ENCODE assay signal across 15 mouse cellular contexts in genomic region chr2:102383069-102383834, GRCm38 (mm10). TPM values are rescaled to one million over a fixed set of nuclear protein-coding genes. Genes with fewer than 3 reads are reported as not detected.
DNase-seq lines count a peak whose midpoint lies in the region; ATAC-seq and TF ChIP-seq lines count a peak whose summit lies in the region.
"Had no signal": no experiment of that assay in that cellular context is flagged by ENCODE, and none has a peak within 500 bp of the region (broad histone marks: within the 10 kb centered on the region; RNA-seq: fewer than 3 reads in every experiment).

No protein-coding gene starts in this region.

- H3K9ac ChIP-seq in forebrain, embryonic 11.5 days (ENCODE audit: low read length), result no peak overlapping the region
- no peak overlapping the region for H3K9ac ChIP-seq in forebrain, embryonic 16.5 days (replicated peaks; ENCODE audit: low read depth, low read length)
- H3K9ac ChIP-seq in hindbrain, embryonic 15.5 days, result no peak overlapping the region
- H3K9ac ChIP-seq in hindbrain, embryonic 12.5 days, result no peak overlapping the region
- H3K9ac ChIP-seq: embryonic facial prominence, embryonic 12.5 days; forebrain, postnatal 0 days had no signal

- no peak overlapping the region for H3K4me2 ChIP-seq in forebrain, embryonic 11.5 days (ENCODE audit: low read depth, low read length, severe bottlenecking)
- no peak overlapping the region for H3K4me2 ChIP-seq in forebrain, embryonic 16.5 days (ENCODE audit: low read length)
- H3K4me2 ChIP-seq in hindbrain, embryonic 15.5 days, result no peak overlapping the region
- H3K4me2 ChIP-seq in hindbrain, embryonic 12.5 days (replicated peaks), result no peak overlapping the region
- H3K4me2 ChIP-seq: embryonic facial prominence, embryonic 12.5 days had no signal

- no peak overlapping the region for H3K4me3 ChIP-seq in forebrain, embryonic 11.5 days (ENCODE audit: low read depth, low read length)
- H3K4me3 ChIP-seq in forebrain, embryonic 16.5 days (replicated peaks; ENCODE audit: low read length), result no peak overlapping the region
- H3K4me3 ChIP-seq in hindbrain, embryonic 15.5 days, result no peak overlapping the region
- H3K4me3 ChIP-seq in hindbrain, embryonic 12.5 days, result no peak overlapping the region
- H3K4me3 ChIP-seq in C2C12 (ENCODE audit: insufficient read depth, poor library complexity, severe bottlenecking), result no peak overlapping the region
- H3K4me3 ChIP-seq: embryonic facial prominence, embryonic 12.5 days; limb, embryonic 10.5 days had no signal

- ATAC-seq in forebrain, embryonic 11.5 days (replicated peaks; ENCODE audit: low FRiP score), result no peak
- ATAC-seq in forebrain, embryonic 16.5 days, result no peak
- no peak for ATAC-seq in hindbrain, embryonic 15.5 days (ENCODE audit: low FRiP score, low read depth)
- ATAC-seq in hindbrain, embryonic 12.5 days (ENCODE audit: low FRiP score), result no peak
- ATAC-seq: forebrain, postnatal 0 days had no signal

- no peak overlapping the region for H3ac ChIP-seq in C2C12 (ENCODE audit: control insufficient read depth, insufficient read length, low read depth)

- no peaks in the 10 kb centered on the region for H3K36me3 ChIP-seq in forebrain, embryonic 11.5 days (ENCODE audit: control insufficient read depth, insufficient read depth, low read length)
- H3K36me3 ChIP-seq in forebrain, embryonic 16.5 days (ENCODE audit: control insufficient read depth, insufficient read depth), result no peaks in the 10 kb centered on the region
- H3K36me3 ChIP-seq in hindbrain, embryonic 15.5 days, result no peaks in the 10 kb centered on the region
- H3K36me3 ChIP-seq in hindbrain, embryonic 12.5 days, result no peaks in the 10 kb centered on the region
- H3K36me3 ChIP-seq in C2C12 (ENCODE audit: control insufficient read depth, insufficient read depth), result peaks cover 9% of the 10 kb centered on the region

- WGBS in forebrain, embryonic 11.5 days, result 55% methylated on average over 3 of the region's 3 CpGs
- WGBS in forebrain, embryonic 16.5 days, result 62% methylated on average over 3 of the region's 3 CpGs
- WGBS in hindbrain, embryonic 15.5 days, result 58% methylated on average over 3 of the region's 3 CpGs
- WGBS in hindbrain, embryonic 12.5 days, result 58% methylated on average over 3 of the region's 3 CpGs

- peak overlapping the region; percentile 18; the same call in 1 of the 2 replicates for H3K27ac ChIP-seq in forebrain, embryonic 11.5 days (ENCODE audit: low read depth, low read length)
- H3K27ac ChIP-seq in forebrain, embryonic 16.5 days (ENCODE audit: low read length), result no peak overlapping the region
- H3K27ac ChIP-seq in hindbrain, embryonic 15.5 days (replicated peaks), result peak overlapping the region; percentile 39; the same call in 1 of the 2 replicates
- no peak overlapping the region for H3K27ac ChIP-seq in hindbrain, embryonic 12.5 days
- H3K27ac ChIP-seq: embryonic facial prominence, embryonic 12.5 days; kidney, postnatal 0 days; limb, embryonic 10.5 days had no signal

- DNase-seq in forebrain, embryonic 11.5 days (ENCODE audit: low spot score), result no peak
- DNase-seq in induced T-regulatory cell, adult 2 months (ENCODE audit: low read depth), result peak; percentile 3
- DNase-seq in thymus, postnatal 36 days, result no peak
- DNase-seq in spleen, postnatal 10 days (ENCODE audit: low spot score in 2 of 2), result no peak
- DNase-seq: cerebellum, adult 8-10 months; forebrain, postnatal 0 days; right cerebral cortex, postnatal 25 days; thymus, postnatal 25 days had no signal

- H3K4me1 ChIP-seq in forebrain, embryonic 11.5 days (replicated peaks; ENCODE audit: control insufficient read depth, insufficient read depth, low read length), result 0 out of 2 replicates have a peak, but pooled peaks cover 2% of the 10 kb centered on the region
- peaks cover 8% of the 10 kb centered on the region; the same call in 1 of the 2 replicates for H3K4me1 ChIP-seq in forebrain, embryonic 16.5 days (replicated peaks; ENCODE audit: control insufficient read depth, insufficient read depth, low read length)
- H3K4me1 ChIP-seq in hindbrain, embryonic 15.5 days (replicated peaks), result peaks cover 17% of the 10 kb centered on the region
- H3K4me1 ChIP-seq in hindbrain, embryonic 12.5 days, result peaks cover 13% of the 10 kb centered on the region

- peaks cover 33% of the 10 kb centered on the region for H3K79me3 ChIP-seq in C2C12 (ENCODE audit: low read depth)

- TF ChIP-seq CTCF in C2C12 (IDR thresholded peaks at IDR 0.05; ENCODE audit: control insufficient read depth, insufficient read depth, insufficient read length), result no peak

- H3K9me3 ChIP-seq in forebrain, embryonic 11.5 days (ENCODE audit: control insufficient read depth, low read length), result no peaks in the 10 kb centered on the region
- H3K9me3 ChIP-seq in forebrain, embryonic 16.5 days (ENCODE audit: control insufficient read depth, low read length), result no peaks in the 10 kb centered on the region
- no peaks in the 10 kb centered on the region for H3K9me3 ChIP-seq in hindbrain, embryonic 15.5 days
- no peaks in the 10 kb centered on the region for H3K9me3 ChIP-seq in hindbrain, embryonic 12.5 days (replicated peaks)
- H3K9me3 ChIP-seq: embryonic facial prominence, embryonic 12.5 days; limb, embryonic 10.5 days had no signal

- no peaks in the 10 kb centered on the region for H3K27me3 ChIP-seq in forebrain, embryonic 11.5 days (ENCODE audit: control insufficient read depth, insufficient read depth, low read length)
- H3K27me3 ChIP-seq in forebrain, embryonic 16.5 days (replicated peaks; ENCODE audit: control insufficient read depth, insufficient read depth, low read length), result no peaks in the 10 kb centered on the region
- H3K27me3 ChIP-seq in hindbrain, embryonic 15.5 days, result no peaks in the 10 kb centered on the region
- no peaks in the 10 kb centered on the region for H3K27me3 ChIP-seq in hindbrain, embryonic 12.5 days
- H3K27me3 ChIP-seq in C2C12 (ENCODE audit: control insufficient read depth, insufficient read depth, insufficient read length), result no peaks in the 10 kb centered on the region
- H3K27me3 ChIP-seq: embryonic facial prominence, embryonic 12.5 days had no signal

- H3K79me2 ChIP-seq in C2C12 (ENCODE audit: control insufficient read depth, insufficient read depth), result peaks cover 58% of the 10 kb centered on the region

TF ChIP-seq in C2C12, 6 proteins besides CTCF, POLR2A, EP300 and RAD21:
- TF ChIP-seq MYOD1 (IDR thresholded peaks at IDR 0.05; ENCODE audit: control insufficient read depth, insufficient read length, low read depth) (no peak), MAX (IDR thresholded peaks at IDR 0.05) (no peak), CEBPB (IDR thresholded peaks at IDR 0.05; ENCODE audit: low read depth) (no peak), MYOG (IDR thresholded peaks at IDR 0.05; ENCODE audit: control insufficient read depth, extremely low read depth, insufficient read length) (no peak), USF1 (IDR thresholded peaks at IDR 0.05; ENCODE audit: low read depth) (peak; percentile 67), FOSL1 (IDR thresholded peaks at IDR 0.05; ENCODE audit: insufficient read depth, low read length, poor library complexity, severe bottlenecking) (no peak)
TF ChIP-seq in C2C12: peak in this region for 1.

RNA-seq across cellular contexts. Expression of gene Trim44, which starts 24.4 kb away (rescaled TPM):
- 50.1 and 50.7 TPM in 2 replicates for polyA plus RNA-seq in forebrain, embryonic 11.5 days (2014; fragmentation: Nextera tagmentation; extraction: Ambion mirVana)
- 43.7 and 48.2 TPM in 2 replicates for polyA plus RNA-seq in forebrain, embryonic 16.5 days (2015; fragmentation: Nextera tagmentation; extraction: Ambion mirVana)
- 63.5 and 63.7 TPM in 2 replicates for polyA plus RNA-seq in hindbrain, embryonic 15.5 days (2015; fragmentation: Nextera tagmentation; extraction: Ambion mirVana)
- 65.6 and 74.4 TPM in 2 replicates for polyA plus RNA-seq in hindbrain, embryonic 12.5 days (2016; fragmentation: Nextera tagmentation; extraction: Ambion mirVana)
- 12.9 TPM for polyA plus RNA-seq in C2C12 (2012; fragmentation: generic; extraction: Trizol)

Comparison
In these comparisons a context has a peak if more than half of its experiments do, and no peak if none do; other contexts are left out.
1. H3K27ac ChIP-seq: peak in forebrain, embryonic 11.5 days (single experiment) and hindbrain, embryonic 15.5 days (single experiment); none in forebrain, embryonic 16.5 days (single experiment) and hindbrain, embryonic 12.5 days (single experiment).